Mouse (Mus musculus): ENCODE data around the gene Selenbp1. TPM values are rescaled to one million over a fixed set of nuclear protein-coding genes. Genes with fewer than 3 reads are reported as not detected.

The Selenbp1 gene
- polyA plus RNA-seq, 1 experiment from 2014 or later, result 12.4 TPM

GRCm38 (mm10) chr3:94985513-94985912 is 52.7 kb downstream of the Selenbp1 start:
- Histone ChIP-seq H3K36me3 (ENCODE audit: control insufficient read depth, insufficient read depth, low read length) (peaks cover 6% of the 10 kb centered on the region), H3K9ac (ENCODE audit: low read depth, low read length) (no peak overlapping the region), H3K9me3 (replicated peaks; ENCODE audit: control insufficient read depth, low read length, poor library complexity, severe bottlenecking) (no peaks in the 10 kb centered on the region), H3K4me2 (ENCODE audit: low read length) (no peak overlapping the region), H3K27me3 (ENCODE audit: control insufficient read depth, insufficient read depth, low read depth, low read length) (no peaks in the 10 kb centered on the region), H3K4me1 (ENCODE audit: control insufficient read depth, insufficient read depth, low read length) (no peaks in the 10 kb centered on the region), H3K27ac (ENCODE audit: low read length) (no peak overlapping the region), H3K4me3 (ENCODE audit: low read depth, low read length) (no peak overlapping the region)
- WGBS, result 98% methylated on average over 2 of the region's 2 CpGs
- ATAC-seq, result no peak

GRCm38 (mm10) chr3:94987578-94987977 is 54.7 kb downstream of the Selenbp1 start:
- Histone ChIP-seq H3K4me1 (ENCODE audit: control insufficient read depth, insufficient read depth, low read length) (no peaks in the 10 kb centered on the region), H3K4me3 (ENCODE audit: low read depth, low read length) (no peak overlapping the region), H3K9ac (ENCODE audit: low read depth, low read length) (no peak overlapping the region), H3K27me3 (ENCODE audit: control insufficient read depth, insufficient read depth, low read depth, low read length) (no peaks in the 10 kb centered on the region), H3K4me2 (ENCODE audit: low read length) (no peak overlapping the region), H3K36me3 (ENCODE audit: control insufficient read depth, insufficient read depth, low read length) (peaks cover 7% of the 10 kb centered on the region), H3K9me3 (replicated peaks; ENCODE audit: control insufficient read depth, low read length, poor library complexity, severe bottlenecking) (no peaks in the 10 kb centered on the region), H3K27ac (ENCODE audit: low read length) (no peak overlapping the region)
- ATAC-seq, result no peak

GRCm38 (mm10) chr3:94989159-94989761 is 56.4 kb downstream of the Selenbp1 start:
- ATAC-seq, result no peak
- Histone ChIP-seq H3K27ac (ENCODE audit: low read length) (no peak overlapping the region), H3K9me3 (replicated peaks; ENCODE audit: control insufficient read depth, low read length, poor library complexity, severe bottlenecking) (no peaks in the 10 kb centered on the region), H3K4me3 (ENCODE audit: low read depth, low read length) (no peak overlapping the region), H3K4me2 (ENCODE audit: low read length) (no peak overlapping the region), H3K36me3 (ENCODE audit: control insufficient read depth, insufficient read depth, low read length) (peaks cover 13% of the 10 kb centered on the region), H3K27me3 (ENCODE audit: control insufficient read depth, insufficient read depth, low read depth, low read length) (no peaks in the 10 kb centered on the region), H3K9ac (ENCODE audit: low read depth, low read length) (no peak overlapping the region), H3K4me1 (ENCODE audit: control insufficient read depth, insufficient read depth, low read length) (no peaks in the 10 kb centered on the region)
- 55% methylated on average over 9 of the region's 9 CpGs for WGBS

Other genes starting within 250 kb of the Selenbp1 start
- gene Selenbp2, start 239.5 kb upstream of the Selenbp1 start, polyA plus RNA-seq (2015; fragmentation: Nextera tagmentation; extraction: Ambion mirVana), result 0.97 TPM in 1 of 2 replicates, not detected in the other
- gene Cgn, start 146.6 kb upstream of the Selenbp1 start, polyA plus RNA-seq (2015; fragmentation: Nextera tagmentation; extraction: Ambion mirVana), result 14.2 and 16.9 TPM in 2 replicates
- 21.1 and 23.5 TPM in 2 replicates for gene Pogz, start 95.5 kb upstream of the Selenbp1 start, polyA plus RNA-seq (2015; fragmentation: Nextera tagmentation; extraction: Ambion mirVana)
- 322 and 353 TPM in 2 replicates for gene Psmb4, start 46.1 kb upstream of the Selenbp1 start, polyA plus RNA-seq (2015; fragmentation: Nextera tagmentation; extraction: Ambion mirVana)
- gene Rfx5, start 21.0 kb downstream of the Selenbp1 start, polyA plus RNA-seq (2015; fragmentation: Nextera tagmentation; extraction: Ambion mirVana), result 6.2 and 7.5 TPM in 2 replicates
- gene Pi4kb, start 41.7 kb downstream of the Selenbp1 start, polyA plus RNA-seq (2015; fragmentation: Nextera tagmentation; extraction: Ambion mirVana), result 21.1 and 22.4 TPM in 2 replicates
- gene Zfp687, start 82.4 kb downstream of the Selenbp1 start, polyA plus RNA-seq (2015; fragmentation: Nextera tagmentation; extraction: Ambion mirVana), result 17.6 and 18.7 TPM in 2 replicates
- 253 and 254 TPM in 2 replicates for gene Psmd4, start 109.6 kb downstream of the Selenbp1 start, polyA plus RNA-seq (2015; fragmentation: Nextera tagmentation; extraction: Ambion mirVana)
- gene Pip5k1a, start 173.9 kb downstream of the Selenbp1 start, polyA plus RNA-seq (2015; fragmentation: Nextera tagmentation; extraction: Ambion mirVana), result 15.0 and 17.0 TPM in 2 replicates
- 170 and 184 TPM in 2 replicates for gene Vps72, start 178.0 kb downstream of the Selenbp1 start, polyA plus RNA-seq (2015; fragmentation: Nextera tagmentation; extraction: Ambion mirVana)
- 1.1 TPM in 2 replicates for gene Tmod4, start 191.4 kb downstream of the Selenbp1 start, polyA plus RNA-seq (2015; fragmentation: Nextera tagmentation; extraction: Ambion mirVana)
- gene Scnm1, start 201.0 kb downstream of the Selenbp1 start, polyA plus RNA-seq (2015; fragmentation: Nextera tagmentation; extraction: Ambion mirVana), result 79.5 and 79.8 TPM in 2 replicates
- gene Lysmd1, start 201.0 kb downstream of the Selenbp1 start, polyA plus RNA-seq (2015; fragmentation: Nextera tagmentation; extraction: Ambion mirVana), result 53.8 and 57.6 TPM in 2 replicates
- gene Tnfaip8l2, start 209.3 kb downstream of the Selenbp1 start, polyA plus RNA-seq (2015; fragmentation: Nextera tagmentation; extraction: Ambion mirVana), result 2.6 and 3.2 TPM in 2 replicates
- gene Sema6c, start 227.4 kb downstream of the Selenbp1 start, polyA plus RNA-seq (2015; fragmentation: Nextera tagmentation; extraction: Ambion mirVana), result 18.9 and 20.9 TPM in 2 replicates